Mouse (Mus musculus) neural tube, postnatal 0 days (tissue): ENCODE results near the gene Zfp799. TPM values are rescaled to one million over a fixed set of nuclear protein-coding genes. Genes with fewer than 3 reads are reported as not detected.

Experiments used
- polyA plus RNA-seq: library from polyadenylated mRNA; unstranded; fragments of >200 nt; fragmentation: Nextera tagmentation; extraction: Ambion mirVana; gene quantifications from 2 replicates; pipeline ENCODE4 v1.2.1, GENCODE M21; 2015

The Zfp799 gene
- 10.5 and 10.8 TPM in 2 replicates for polyA plus RNA-seq

GRCm38 (mm10) chr17:32829540-32830417 is at the start of gene Zfp799:
Zfp799 (minus strand) TSS chr17:32830261.

GRCm38 (mm10) chr17:32809544-32810374 is 20.3 kb downstream of the Zfp799 start, which contains the start of gene Zfp811:
Zfp811 (minus strand) TSS chr17:32809931.

GRCm38 (mm10) chr17:32788094-32788559 is 41.9 kb downstream of the Zfp799 start, which contains the start of gene Zfp871:
Zfp871 (minus strand) TSS chr17:32788287.

Other genes with a start within 250 kb of the Zfp799 start
- gene Cyp4f37, start 209.0 kb downstream of the Zfp799 start, polyA plus RNA-seq: 1.0 and 1.1 TPM in 2 replicates
- 0.15 TPM in 1 of 2 replicates, not detected in the other for gene Cyp4f40, start 171.4 kb downstream of the Zfp799 start, polyA plus RNA-seq
- gene Cyp4f15, start 144.6 kb downstream of the Zfp799 start, polyA plus RNA-seq: 3.8 and 4.6 TPM in 2 replicates
- 29.8 and 35.1 TPM in 2 replicates for gene Zfp871, start 42.0 kb downstream of the Zfp799 start, polyA plus RNA-seq
- 20.7 and 24.6 TPM in 2 replicates for gene Zfp811, start 20.3 kb downstream of the Zfp799 start, polyA plus RNA-seq
- 4.1 and 7.3 TPM in 2 replicates for gene Zfp870, start 61.4 kb upstream of the Zfp799 start, polyA plus RNA-seq
- gene Cyp4f14, start 87.1 kb upstream of the Zfp799 start, polyA plus RNA-seq: 0.48 and 0.51 TPM in 2 replicates
- 10.5 and 11.3 TPM in 2 replicates for gene Cyp4f13, start 117.1 kb upstream of the Zfp799 start, polyA plus RNA-seq
- gene Zfp472, start 135.6 kb upstream of the Zfp799 start, polyA plus RNA-seq: 5.2 and 5.9 TPM in 2 replicates
- 11.7 and 13.2 TPM in 2 replicates for gene Zfp952, start 162.9 kb upstream of the Zfp799 start, polyA plus RNA-seq
- gene Zfp763, start 203.1 kb upstream of the Zfp799 start, polyA plus RNA-seq: 15.2 and 18.3 TPM in 2 replicates
- not detected in 2 replicates for gene 4921501E09Rik, start 237.8 kb upstream of the Zfp799 start, polyA plus RNA-seq